Mouse (Mus musculus): ENCODE data around the gene Gzmm.

The Gzmm gene

GRCm38 (mm10) chr10:79680606-79681495 lies 8.0 kb upstream of the Gzmm start:
- in situ Hi-C loops (cut with MboI, MseI) = loop anchor here (5.0 to 25.0 kb wide), 2 partner anchors 101 to 1094 kb away; partner anchors contain the start of gene Syde1

GRCm38 (mm10) chr10:79681591-79682245 lies 7.1 kb upstream of the Gzmm start, which contains the start of gene Cdc34:
Cdc34 (plus strand) TSS chr10:79682195.
- in situ Hi-C loops (cut with MboI, MseI) = loop anchor here (5.0 to 25.0 kb wide), 2 partner anchors 101 to 1094 kb away; partner anchors contain the start of gene Syde1

GRCm38 (mm10) chr10:79682551-79682915 lies 6.3 kb upstream of the Gzmm start:
- in situ Hi-C loops (cut with MboI, MseI) = loop anchor here (5.0 to 25.0 kb wide), 2 partner anchors 100 to 1095 kb away; partner anchors contain the start of gene Syde1

- in situ Hi-C loops (cut with MboI, MseI) = loop anchor here (5.0 to 25.0 kb wide), 2 partner anchors 99 to 1096 kb away; partner anchors contain the start of gene Syde1
Observed at GRCm38 (mm10) chr10:79682916-79683582, 5.8 kb upstream of the Gzmm start.

- in situ Hi-C loops (cut with MboI, MseI) = loop anchor here (5.0 to 25.0 kb wide), 2 partner anchors 98 to 1097 kb away; partner anchors contain the start of gene Syde1
Observed at GRCm38 (mm10) chr10:79683726-79684640, 4.8 kb upstream of the Gzmm start.

- in situ Hi-C loops (cut with MboI, MseI) = loop anchor here (5.0 to 25.0 kb wide), 2 partner anchors 97 to 1098 kb away; partner anchors contain the start of gene Syde1
Observed at GRCm38 (mm10) chr10:79684770-79685600, 3.8 kb upstream of the Gzmm start.

- in situ Hi-C loops (cut with MboI, MseI) = loop anchor here (25.0 kb wide), 1 partner anchor 1099 kb away; the partner anchor contains the start of gene Syde1
Observed at GRCm38 (mm10) chr10:79686219-79686618, 2.6 kb upstream of the Gzmm start.

- in situ Hi-C loops (cut with MboI, MseI) = loop anchor here (25.0 kb wide), 1 partner anchor 1099 kb away; the partner anchor contains the start of gene Syde1
Observed at GRCm38 (mm10) chr10:79686691-79687090, 2.1 kb upstream of the Gzmm start.

- in situ Hi-C loops (cut with MboI, MseI) = loop anchor here (25.0 kb wide), 1 partner anchor 1100 kb away; the partner anchor contains the start of gene Syde1
Observed at GRCm38 (mm10) chr10:79687513-79687912, 1.3 kb upstream of the Gzmm start.

GRCm38 (mm10) chr10:79689178-79689577 lies 358 bp downstream of the Gzmm start:
- in situ Hi-C loops (cut with MboI, MseI) = loop anchor here (25.0 kb wide), 1 partner anchor 1102 kb away; the partner anchor contains the start of gene Syde1

GRCm38 (mm10) chr10:79691986-79692548 lies 3.2 kb downstream of the Gzmm start:
- in situ Hi-C loops (cut with MboI, MseI) = loop anchor here (25.0 kb wide), 1 partner anchor 1105 kb away; the partner anchor contains the start of gene Syde1

GRCm38 (mm10) chr10:79693580-79694378 lies 5.0 kb downstream of the Gzmm start:
- in situ Hi-C loops (cut with MboI, MseI) = loop anchor here (25.0 kb wide), 1 partner anchor 1106 kb away; the partner anchor contains the start of gene Syde1

GRCm38 (mm10) chr10:79694379-79694655 lies 5.5 kb downstream of the Gzmm start:
- in situ Hi-C loops (cut with MboI, MseI) = loop anchor here (25.0 kb wide), 1 partner anchor 1107 kb away; the partner anchor contains the start of gene Syde1

- in situ Hi-C loops (cut with MboI, MseI) = loop anchor here (25.0 kb wide), 1 partner anchor 1108 kb away; the partner anchor contains the start of gene Syde1
Observed at GRCm38 (mm10) chr10:79695231-79696128, 6.7 kb downstream of the Gzmm start.

- in situ Hi-C loops (cut with MboI, MseI) = loop anchor here (25.0 kb wide), 1 partner anchor 1109 kb away; the partner anchor contains the start of gene Syde1
Observed at GRCm38 (mm10) chr10:79696129-79696651, 7.4 kb downstream of the Gzmm start.

GRCm38 (mm10) chr10:79697916-79698315 lies 9.1 kb downstream of the Gzmm start:
- in situ Hi-C loops (cut with MboI, MseI) = loop anchor here (25.0 kb wide), 1 partner anchor 1111 kb away; the partner anchor contains the start of gene Syde1
